Mouse (Mus musculus): ENCODE measurements at regions not wholly inside any gene's neighbourhood (a gene's known extent, or its start where the extent isn't known, plus 50 kb on each side); places are given as distances from the start of the nearest gene placed in this dataset.

DNA sequence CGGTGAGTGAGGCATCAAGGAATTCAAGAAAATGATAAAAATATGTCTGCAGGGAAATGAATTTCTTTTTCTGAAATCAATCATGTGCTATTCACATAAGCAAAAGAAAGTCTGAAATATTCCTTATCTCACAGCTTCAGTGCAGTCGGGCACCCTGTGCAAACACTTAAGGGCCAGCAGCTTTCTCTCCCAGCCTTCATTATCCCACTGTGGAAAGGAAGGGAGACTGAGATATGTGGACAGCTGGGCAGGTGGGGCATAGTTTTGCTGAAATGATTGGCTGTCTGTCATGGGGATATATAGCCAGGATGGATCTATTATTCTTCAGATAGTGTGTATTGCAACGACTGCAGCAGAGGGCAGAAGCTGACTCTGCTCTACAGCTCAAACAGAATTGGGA, 305.9 kb downstream of the Galc start:
- TF ChIP-seq CTCF (IDR thresholded peaks at IDR 0.05; ENCODE audit: low read depth) (no peak), EP300 (IDR thresholded peaks at IDR 0.05; ENCODE audit: low read depth) (no peak)
